Mouse (Mus musculus): Measurements from ENCODE around the gene Gm49380. TPM values are rescaled to one million over a fixed set of nuclear protein-coding genes. Genes with fewer than 3 reads are reported as not detected.
A peak's percentile ranks its signal among the peaks of the same experiment; 100 is the strongest.

Gene Gm49380
- total RNA-seq, 2 experiments from 2014 or later, result 0.28 TPM; not detected in 1

- no peak for DNase-seq (ENCODE audit: extremely low spot score in 1 of 2, low spot score in 1 of 2)
Observed at GRCm38 (mm10) chr9:44094737-44095136, 18.6 kb downstream of the Gm49380 start.

- DNase-seq (ENCODE audit: extremely low spot score in 1 of 2, low spot score in 1 of 2), result peak; percentile 68 to 84
Observed at GRCm38 (mm10) chr9:44093612-44094503, 19.4 kb downstream of the Gm49380 start.

GRCm38 (mm10) chr9:44088877-44089608 lies 24.3 kb downstream of the Gm49380 start:
- no peak for DNase-seq (ENCODE audit: extremely low spot score in 1 of 2, low spot score in 1 of 2)

GRCm38 (mm10) chr9:44087761-44088455 lies 25.4 kb downstream of the Gm49380 start:
- DNase-seq (ENCODE audit: extremely low spot score in 1 of 2, low spot score in 1 of 2), result no peak

GRCm38 (mm10) chr9:44086960-44087359 lies 26.3 kb downstream of the Gm49380 start:
- DNase-seq (ENCODE audit: extremely low spot score in 1 of 2, low spot score in 1 of 2), result no peak

GRCm38 (mm10) chr9:44085741-44086665 lies 27.3 kb downstream of the Gm49380 start:
- DNase-seq (ENCODE audit: extremely low spot score in 1 of 2, low spot score in 1 of 2), result peak in 1 of 2 experiments; percentile 63

GRCm38 (mm10) chr9:44085276-44085675 lies 28.0 kb downstream of the Gm49380 start:
- DNase-seq (ENCODE audit: extremely low spot score in 1 of 2, low spot score in 1 of 2), result no peak

GRCm38 (mm10) chr9:44084659-44085229 lies 28.6 kb downstream of the Gm49380 start:
- DNase-seq (ENCODE audit: extremely low spot score in 1 of 2, low spot score in 1 of 2), result peak; percentile 81 to 90

- DNase-seq (ENCODE audit: extremely low spot score in 1 of 2, low spot score in 1 of 2), result no peak
Observed at GRCm38 (mm10) chr9:44084236-44084635, 29.1 kb downstream of the Gm49380 start.

GRCm38 (mm10) chr9:44083392-44084121 lies 29.7 kb downstream of the Gm49380 start:
- peak in 1 of 2 experiments; percentile 40 for DNase-seq (ENCODE audit: extremely low spot score in 1 of 2, low spot score in 1 of 2)

- no peak for DNase-seq (ENCODE audit: extremely low spot score in 1 of 2, low spot score in 1 of 2)
Observed at GRCm38 (mm10) chr9:44082266-44082665, 31.0 kb downstream of the Gm49380 start.

GRCm38 (mm10) chr9:44081581-44081980 lies 31.7 kb downstream of the Gm49380 start:
- DNase-seq (ENCODE audit: extremely low spot score in 1 of 2, low spot score in 1 of 2), result no peak

GRCm38 (mm10) chr9:44080953-44081352 lies 32.3 kb downstream of the Gm49380 start:
- no peak for DNase-seq (ENCODE audit: extremely low spot score in 1 of 2, low spot score in 1 of 2)

GRCm38 (mm10) chr9:44079997-44080780 lies 33.1 kb downstream of the Gm49380 start:
- DNase-seq (ENCODE audit: extremely low spot score in 1 of 2, low spot score in 1 of 2), result no peak

GRCm38 (mm10) chr9:44078955-44079756 lies 34.1 kb downstream of the Gm49380 start:
- DNase-seq (ENCODE audit: extremely low spot score in 1 of 2, low spot score in 1 of 2), result peak in 1 of 2 experiments; percentile 17

- no peak for DNase-seq (ENCODE audit: extremely low spot score in 1 of 2, low spot score in 1 of 2)
Observed at GRCm38 (mm10) chr9:44078136-44078797, 35.0 kb downstream of the Gm49380 start.

Measured in layer of hippocampus, postnatal 25 days (tissue).